Mouse (Mus musculus): ENCODE data around the gene Gm10272.
"Not testable (repeated sequence)": the region's sequence is repeated elsewhere in the genome, so short reads cannot be mapped to it uniquely, and the experiment has no call there.

Gene Gm10272

DNA sequence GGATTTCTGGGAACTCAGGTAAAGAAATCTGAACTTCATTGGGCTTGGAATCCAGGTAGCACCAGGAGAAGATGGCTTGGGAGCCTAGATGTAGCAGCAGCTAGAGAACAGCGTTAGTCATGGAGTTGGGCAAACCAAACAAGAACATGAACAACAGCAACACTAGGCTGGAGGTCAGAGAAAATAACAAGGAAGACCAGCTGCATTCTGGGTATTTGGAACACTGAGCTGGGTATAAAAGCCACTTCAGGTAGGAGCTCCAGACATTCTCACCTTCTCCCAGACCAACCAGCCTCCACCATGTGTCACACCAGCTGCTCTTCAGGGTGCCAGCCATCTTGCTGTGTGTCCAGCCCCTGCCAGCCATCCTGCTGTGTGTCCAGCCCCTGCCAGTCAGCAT, at the start of gene Gm10272:
Gene Gm10272, plus strand, starts transcription at position 301 of the 400 bp plus-strand sequence.
- DNase-seq (ENCODE audit: extremely low spot score, low read depth, low spot score): no peak

DNA sequence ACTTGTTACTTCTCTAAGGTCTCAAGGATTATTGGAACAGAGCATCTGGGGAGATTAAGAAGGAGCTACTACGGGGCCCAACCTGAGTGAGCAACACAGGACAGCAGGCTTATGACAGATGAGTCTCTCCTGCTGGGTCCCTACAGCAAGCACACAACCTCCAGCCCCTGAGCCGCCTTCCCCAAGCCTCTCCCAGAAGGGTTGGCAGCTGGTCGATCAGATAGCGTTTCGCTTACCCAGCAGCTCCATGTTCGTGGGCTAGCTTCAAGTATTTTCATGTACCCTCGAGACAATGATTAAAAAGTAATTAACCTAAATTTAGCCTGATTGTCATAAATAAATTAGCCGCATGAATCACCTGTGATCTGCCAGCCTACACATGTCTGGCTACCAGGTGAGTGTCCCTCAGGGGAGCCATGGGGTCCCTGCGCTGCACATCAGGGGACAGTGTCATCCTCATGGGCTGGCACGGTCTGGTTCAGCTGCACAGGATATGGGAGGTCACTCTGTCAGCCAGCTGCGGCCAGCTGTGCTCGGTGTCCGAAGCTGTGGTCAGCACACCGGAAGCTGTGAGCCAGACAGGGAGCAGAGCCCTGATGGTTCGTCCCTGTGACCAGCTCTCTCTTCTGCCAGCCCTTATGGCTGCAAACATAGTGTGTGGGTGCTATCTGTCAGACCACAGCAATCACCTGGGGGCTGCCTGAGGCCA, 48.0 kb upstream of the Gm10272 start:
- DNase-seq (ENCODE audit: extremely low spot score, low read depth, low spot score): no peak

DNA sequence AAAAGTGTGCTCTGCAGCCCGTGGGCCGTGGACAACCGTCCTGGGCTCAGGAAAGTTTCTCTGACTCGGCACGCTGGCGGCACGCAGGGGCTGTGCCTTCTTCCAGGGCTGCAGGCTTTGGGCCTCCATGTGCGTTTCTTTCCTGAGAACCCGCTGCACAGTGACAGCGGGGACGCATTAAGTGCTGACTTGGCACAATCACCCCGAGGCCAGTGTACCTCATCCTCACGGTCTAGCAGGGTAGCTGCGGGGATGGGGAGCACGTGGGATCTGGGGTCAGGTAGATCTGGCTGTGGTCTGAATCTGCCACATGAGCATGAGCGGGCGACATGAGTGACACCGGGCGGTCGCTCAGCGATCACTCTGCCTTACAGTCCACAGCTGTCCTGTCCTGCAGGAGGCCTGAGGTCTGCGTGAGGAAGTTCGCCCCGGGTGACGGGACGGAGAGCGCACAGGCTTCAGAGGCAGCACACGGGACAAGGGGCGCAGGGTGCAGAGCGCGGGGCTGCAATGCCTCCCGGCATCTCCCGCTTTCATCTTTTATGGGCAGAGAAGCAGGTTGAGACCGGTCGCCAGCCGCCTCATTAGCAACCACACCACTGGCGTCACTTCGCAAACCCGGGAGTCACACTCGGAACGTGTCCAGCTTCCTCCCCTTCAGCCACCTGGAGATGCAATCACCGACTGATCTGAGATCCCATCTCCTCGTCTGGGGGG, 42.3 kb upstream of the Gm10272 start:
- no peak for DNase-seq (ENCODE audit: extremely low spot score, low read depth, low spot score)

DNA sequence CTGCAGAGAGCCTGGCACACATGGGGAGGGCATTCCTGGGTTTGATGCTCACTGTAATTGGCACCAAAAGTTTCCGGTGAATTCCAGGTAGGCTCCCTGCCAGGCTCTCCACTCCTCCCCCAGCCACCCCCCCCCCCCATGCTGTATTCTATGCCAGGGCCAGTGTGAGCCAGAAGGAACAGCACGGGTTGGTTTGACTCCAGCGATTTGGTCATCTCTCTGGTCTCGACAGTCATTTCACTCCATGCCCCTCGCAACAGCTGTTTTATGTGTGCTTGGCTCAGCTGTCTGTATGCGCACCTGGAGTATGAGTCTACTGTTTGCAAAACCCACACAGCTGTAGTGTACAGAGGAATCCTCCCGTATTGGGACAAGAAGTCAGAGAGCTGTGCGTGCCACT, 40.1 kb upstream of the Gm10272 start:
- DNase-seq (ENCODE audit: extremely low spot score, low read depth, low spot score): no peak

DNA sequence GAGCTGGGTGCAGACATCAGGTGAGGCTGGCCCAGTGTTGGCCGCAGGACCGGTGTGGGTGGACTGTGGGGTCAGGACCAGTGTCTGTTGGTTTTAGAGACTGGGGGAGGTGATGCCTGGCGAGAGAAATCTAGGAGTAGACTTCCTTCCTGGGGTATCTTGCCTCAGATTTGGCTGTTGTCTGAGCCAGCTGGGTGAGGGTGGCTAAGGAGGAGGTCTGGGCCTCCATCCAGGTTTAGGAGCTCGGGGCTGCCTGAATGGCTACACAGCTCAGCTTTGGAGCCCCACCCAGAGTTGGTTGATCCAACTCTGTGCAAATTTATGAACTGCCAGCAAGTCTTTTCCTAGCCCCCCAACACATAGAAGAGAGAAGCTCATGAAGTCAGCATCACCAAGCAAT, 39.0 kb upstream of the Gm10272 start:
- DNase-seq (ENCODE audit: extremely low spot score, low read depth, low spot score): no peak

DNA sequence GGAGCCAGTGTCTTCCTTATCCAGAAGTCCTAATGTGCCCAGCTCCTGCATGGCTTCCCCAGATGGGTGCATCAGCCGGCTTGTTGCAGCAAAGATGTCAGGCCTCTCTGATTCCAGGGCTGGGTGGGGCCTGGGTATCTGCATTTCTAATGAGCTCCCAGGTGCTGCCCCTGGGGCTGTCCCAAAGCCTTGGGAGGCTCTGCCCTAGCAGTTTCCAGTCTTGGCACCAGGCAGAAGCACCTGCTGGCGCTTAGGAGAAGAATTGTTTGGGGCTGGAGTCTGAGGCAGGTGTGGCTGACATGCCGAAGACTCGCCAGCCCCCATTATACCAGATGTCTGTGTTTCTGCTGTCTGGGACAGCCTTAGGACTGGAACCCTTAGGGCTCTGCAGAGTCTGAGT, 35.7 kb upstream of the Gm10272 start:
- no peak for DNase-seq (ENCODE audit: extremely low spot score, low read depth, low spot score)

DNA sequence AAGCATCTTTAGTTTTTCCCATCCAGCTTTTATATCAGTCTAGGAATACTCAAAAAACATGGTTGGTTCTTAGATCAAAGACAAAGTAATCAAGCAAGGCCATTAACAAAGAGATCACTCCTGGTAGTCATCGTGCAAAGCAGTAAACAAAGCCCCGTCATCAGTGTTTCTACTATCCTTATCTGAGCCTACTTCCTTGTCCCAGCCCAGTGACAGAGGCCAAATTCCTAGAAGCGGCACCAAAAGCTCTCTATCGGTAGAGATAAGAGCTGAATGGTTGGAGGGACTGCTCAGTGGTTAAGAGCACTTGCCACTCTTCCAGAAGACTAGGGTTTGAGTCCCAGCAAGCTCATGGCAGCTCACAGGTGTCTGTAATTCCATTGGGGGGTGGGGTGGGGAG, 34.9 kb upstream of the Gm10272 start:
- no peak for DNase-seq (ENCODE audit: extremely low spot score, low read depth, low spot score)

DNA sequence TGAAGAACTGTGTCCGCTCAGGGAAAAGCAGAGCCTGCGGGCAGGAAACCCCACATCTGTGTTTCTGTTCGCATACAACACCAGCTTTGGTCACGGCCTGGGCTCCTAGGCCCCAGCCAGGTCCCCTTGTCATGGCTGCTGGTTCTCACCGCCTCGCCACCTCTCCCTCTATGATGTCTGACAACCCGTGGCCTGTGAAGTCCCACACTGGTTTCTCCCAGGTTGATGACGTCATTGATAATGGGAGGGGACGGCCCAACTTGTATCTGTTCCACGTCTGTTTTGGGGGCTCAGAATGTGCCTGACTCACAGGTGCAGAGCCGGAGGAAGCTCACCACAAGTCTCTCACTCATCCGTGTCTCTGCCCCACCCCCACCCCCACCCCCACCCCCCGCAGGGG, 32.7 kb upstream of the Gm10272 start:
- DNase-seq (ENCODE audit: extremely low spot score, low read depth, low spot score): no peak

DNA sequence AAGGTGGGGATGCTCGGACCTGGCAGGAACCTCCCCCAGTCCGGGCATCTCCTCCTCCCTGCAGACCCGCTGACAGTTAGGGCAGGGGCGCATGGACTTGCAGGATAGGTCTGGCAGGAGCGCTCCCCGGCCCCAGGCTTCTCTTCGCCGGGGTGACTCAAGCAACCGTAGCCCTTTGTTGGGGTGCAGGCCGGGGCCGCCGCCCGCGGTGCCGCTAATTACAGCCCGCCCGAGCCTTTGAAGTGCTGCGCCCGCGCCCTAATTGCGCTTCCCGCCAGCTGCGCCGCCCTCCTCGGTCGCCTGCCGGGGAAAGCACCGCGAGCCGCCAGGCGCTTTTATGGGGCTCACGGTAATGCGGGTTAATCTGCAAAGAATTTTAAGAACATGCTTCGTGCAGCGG, 28.9 kb upstream of the Gm10272 start:
- DNase-seq (ENCODE audit: extremely low spot score, low read depth, low spot score): no peak

DNA sequence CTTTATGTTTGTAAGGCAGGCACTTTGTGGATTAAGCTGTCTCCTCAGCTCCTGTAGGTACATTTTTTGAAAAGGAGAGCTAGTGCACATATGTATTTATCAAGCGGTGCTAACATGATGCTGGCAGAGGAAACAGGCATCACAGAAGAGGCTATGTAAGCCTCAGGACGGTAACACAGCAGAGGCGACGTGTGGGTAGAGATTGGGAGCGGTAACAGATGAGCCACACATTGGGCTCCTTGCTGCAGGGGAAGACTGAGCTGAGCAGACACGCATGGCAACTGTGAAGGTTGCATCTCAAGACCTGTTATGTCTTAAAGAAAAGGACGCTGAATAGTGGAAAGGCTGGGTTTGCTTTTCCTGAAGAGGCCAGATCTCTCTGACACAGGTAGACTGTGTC, 23.4 kb upstream of the Gm10272 start:
- DNase-seq (ENCODE audit: extremely low spot score, low read depth, low spot score): no peak

DNA sequence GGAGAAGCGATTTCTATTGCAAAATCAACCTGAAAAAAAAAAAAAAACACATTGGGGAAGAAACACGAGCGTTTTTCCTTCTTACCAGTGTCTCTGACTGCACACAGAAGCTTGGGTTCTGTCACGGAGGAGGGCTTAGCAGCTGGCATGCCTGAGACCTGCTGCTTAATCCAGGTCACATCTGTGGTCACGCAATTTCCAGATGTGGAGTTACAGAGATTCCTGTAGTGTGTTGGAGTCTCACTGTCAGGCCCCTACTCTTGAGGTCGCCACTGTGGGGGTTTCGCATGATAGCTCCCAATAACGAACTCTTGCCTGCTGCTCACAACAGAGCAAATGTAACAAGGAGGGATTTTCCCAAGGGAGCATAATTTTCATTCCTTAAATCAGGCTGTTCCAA, 22.2 kb upstream of the Gm10272 start:
- no peak for DNase-seq (ENCODE audit: extremely low spot score, low read depth, low spot score)

DNA sequence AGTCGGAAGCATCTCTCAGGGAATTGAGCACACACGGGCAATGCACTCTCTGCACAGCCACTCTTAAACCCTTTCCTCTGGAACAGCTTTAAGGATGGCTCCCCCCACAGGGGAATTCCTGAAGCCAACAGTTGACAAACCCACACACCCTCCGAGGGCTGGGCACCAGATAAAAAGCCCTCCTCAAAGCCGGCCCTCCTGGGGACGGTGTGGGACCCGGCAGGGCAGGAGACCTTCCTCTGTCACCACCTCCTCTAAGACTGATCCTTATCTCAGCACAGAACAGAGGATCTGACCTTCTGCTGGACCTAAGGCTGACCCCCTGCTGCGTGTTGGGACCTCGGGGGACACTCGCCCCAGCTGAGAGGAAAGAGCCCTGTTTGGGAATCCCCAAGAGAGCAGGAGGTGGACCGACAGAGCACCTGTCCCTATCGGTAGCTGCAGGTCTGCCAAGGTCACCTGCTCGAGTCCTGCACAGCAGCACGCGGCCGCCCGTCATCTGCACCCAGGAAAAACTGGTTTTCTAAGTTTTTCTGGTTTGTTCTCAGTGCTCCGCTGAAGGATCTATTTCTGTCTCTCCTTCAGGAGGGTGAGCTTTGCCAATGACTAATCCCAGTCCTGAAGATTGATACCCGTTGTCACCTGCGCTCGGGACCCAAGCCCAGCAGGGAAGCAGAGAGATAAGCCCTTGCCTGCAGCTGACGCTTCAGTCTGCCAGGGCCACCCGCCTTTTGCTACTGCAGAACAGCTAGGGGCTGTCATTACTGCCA, 20.3 kb upstream of the Gm10272 start, which contains the start of gene Tspear:
Gene Tspear, plus strand, starts transcription at position 675 of the 770 bp plus-strand sequence.
- DNase-seq (ENCODE audit: extremely low spot score, low read depth, low spot score): no peak

DNA sequence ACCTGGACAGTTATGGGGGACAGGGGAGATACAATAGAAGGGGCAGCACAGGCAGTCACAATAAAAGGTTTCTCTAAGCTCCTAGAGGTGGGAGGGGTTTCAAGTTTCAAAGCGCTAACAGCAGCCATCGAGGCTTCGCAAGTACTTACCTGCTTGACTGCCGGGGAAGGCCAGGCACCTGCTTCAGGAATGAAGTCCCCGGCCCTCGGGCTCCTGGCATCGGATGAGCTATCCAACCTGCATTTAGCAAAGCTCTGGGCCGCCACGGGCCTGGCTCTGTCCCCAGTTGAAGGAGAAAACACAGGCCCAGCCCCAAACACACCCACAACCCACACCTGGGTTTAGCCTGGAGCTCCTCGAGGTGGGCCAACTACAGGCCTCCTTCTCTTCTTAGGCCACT, 19.4 kb upstream of the Gm10272 start:
- DNase-seq (ENCODE audit: extremely low spot score, low read depth, low spot score): no peak

DNA sequence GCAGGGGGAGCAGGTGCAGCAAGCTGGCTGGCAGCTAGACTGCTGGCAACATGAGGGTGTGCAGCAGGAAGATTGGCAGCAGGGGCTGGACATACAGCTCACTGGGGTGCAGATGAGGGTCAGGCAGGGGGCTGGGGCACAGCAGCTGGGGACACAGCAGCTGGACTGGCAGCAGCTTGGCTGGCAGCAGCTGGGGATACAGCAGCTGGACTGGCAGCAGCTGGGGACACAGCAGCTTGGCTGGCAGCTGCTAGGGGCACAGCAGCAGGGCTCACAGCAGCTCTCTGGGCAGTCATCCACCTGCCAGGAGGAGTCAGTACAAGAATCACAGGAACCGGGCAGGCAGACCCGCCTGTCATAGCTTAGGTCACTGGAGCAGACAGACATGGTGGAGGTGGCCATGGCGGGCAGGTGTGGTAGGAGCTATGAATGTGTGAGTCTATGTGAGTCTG, 16.0 kb upstream of the Gm10272 start, which contains the start of gene Gm19402:
Gene Gm19402, minus strand, starts transcription at position 402 of the 452 bp plus-strand sequence.
- DNase-seq (ENCODE audit: extremely low spot score, low read depth, low spot score): not testable (repeated sequence)

DNA sequence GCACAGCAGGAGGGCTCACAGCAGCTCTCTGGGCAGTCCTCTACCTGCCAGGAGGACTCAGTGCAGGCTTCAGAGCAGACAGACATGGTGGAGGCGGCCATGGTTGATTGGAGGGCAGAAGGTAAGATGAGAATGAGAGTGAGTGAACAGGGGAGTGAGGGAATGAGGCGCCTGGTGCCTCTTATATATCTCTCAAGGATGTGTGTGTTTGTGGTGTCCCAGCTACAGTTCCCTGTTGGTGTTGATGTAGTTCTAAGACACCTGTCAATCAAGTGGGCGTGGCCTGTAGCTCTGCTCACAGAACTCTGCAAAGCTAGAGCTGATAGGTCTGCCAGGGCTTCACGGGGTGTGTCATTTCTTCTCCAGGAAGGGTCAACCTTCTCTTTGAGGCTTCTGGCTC, 9.3 kb upstream of the Gm10272 start, which contains the start of gene Gm9508:
Gene Gm9508, minus strand, starts transcription at position 101 of the 400 bp plus-strand sequence.
- DNase-seq (ENCODE audit: extremely low spot score, low read depth, low spot score): no peak

DNA sequence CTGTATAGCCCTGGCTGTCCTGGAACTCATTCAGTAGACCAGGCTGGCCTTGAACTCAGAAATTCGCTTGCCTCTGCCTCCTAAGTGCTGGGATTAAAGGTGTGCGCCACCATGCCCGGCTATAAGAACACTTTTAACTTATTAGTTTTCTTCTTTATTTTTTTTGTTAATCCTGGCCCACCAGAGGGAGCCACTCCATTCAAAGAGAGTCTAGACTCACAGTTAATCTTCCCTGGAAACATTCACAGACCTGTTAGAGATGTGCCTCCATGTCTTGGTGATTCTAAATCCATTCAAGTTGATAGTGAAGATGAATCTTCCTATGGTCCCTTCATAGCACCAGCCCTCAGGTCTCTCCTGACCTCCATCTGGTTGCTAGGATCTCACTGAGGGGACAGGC, 3.4 kb downstream of the Gm10272 start:
- DNase-seq (ENCODE audit: extremely low spot score, low read depth, low spot score): no peak

DNA sequence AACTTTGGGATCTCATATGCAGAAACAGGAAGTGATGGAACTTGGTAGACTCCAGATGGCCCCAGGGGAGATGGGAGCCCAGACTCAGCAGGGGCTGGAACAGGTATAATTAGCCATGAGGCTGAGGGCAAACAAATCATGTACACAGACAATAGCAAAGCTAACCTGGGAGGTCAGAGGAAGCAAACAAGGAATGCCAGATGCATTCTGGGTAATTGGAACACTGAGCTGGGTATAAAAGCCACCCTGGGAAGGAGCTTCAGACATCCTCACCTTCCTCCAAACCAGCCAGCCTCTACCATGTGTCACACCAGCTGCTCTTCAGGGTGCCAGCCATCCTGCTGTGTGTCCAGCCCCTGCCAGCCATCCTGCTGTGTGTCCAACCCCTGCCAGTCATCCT, 4.7 kb downstream of the Gm10272 start, which contains the start of gene Gm10024:
Gene Gm10024, plus strand, starts transcription at position 301 of the 400 bp plus-strand sequence.
- DNase-seq (ENCODE audit: extremely low spot score, low read depth, low spot score): not testable (repeated sequence)

DNA sequence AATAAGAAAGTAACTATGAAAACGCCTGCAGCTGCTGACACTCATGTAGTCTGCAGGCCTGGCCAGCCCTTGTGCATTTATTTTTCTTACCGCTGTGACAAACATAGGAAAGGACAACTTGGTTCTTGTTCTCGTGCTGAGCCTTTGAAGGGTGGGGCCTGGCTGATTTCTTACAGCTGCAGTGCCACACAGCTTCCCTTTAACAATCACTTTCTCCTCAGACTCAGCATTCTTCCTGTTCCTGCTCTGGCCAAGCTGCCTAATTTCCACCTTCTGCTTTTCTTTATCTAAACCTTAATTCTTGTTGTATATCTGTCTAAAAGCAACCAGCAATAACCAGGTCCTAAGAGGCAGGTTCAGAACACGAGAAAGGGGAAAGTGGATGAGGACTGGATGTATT, 7.3 kb downstream of the Gm10272 start:
- no peak for DNase-seq (ENCODE audit: extremely low spot score, low read depth, low spot score)

DNA sequence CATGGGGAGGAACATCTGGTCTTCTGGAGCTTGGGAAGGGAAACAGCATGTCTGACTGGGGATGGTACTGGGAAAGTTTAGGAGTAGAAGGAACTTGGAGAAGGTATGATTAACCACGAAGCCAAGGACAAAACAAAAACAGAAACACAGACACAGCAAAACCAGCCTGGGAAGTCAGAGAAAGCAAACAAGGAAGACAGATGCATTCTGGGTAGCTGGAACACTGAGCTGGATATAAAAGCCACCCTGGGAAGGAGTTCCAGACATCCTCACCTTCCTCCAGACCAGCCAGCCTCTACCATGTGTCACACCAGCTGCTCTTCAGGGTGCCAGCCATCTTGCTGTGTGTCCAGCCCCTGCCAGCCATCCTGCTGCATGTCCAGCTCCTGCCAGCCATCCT, 9.1 kb downstream of the Gm10272 start, which contains the start of gene Gm10142:
Gene Gm10142, plus strand, starts transcription at position 301 of the 400 bp plus-strand sequence.
- no peak for DNase-seq (ENCODE audit: extremely low spot score, low read depth, low spot score)

DNA sequence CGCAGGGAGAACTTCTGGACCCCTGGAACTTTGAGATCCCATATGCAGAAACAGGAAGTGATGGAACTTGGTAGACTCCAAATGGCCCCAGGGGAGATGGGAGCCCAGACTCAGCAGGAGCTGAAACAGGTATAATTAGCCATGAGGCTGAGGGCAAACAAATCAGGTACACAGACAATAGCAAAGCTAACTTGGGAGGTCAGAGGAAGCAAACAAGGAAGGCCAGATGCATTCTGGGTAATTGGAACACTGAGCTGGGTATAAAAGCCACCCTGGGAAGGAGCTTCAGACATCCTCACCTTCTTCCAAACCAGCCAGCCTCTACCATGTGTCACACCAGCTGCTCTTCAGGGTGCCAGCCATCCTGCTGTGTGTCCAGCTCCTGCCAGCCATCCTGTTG, 13.9 kb downstream of the Gm10272 start, which contains the start of gene Krtap12-1:
Gene Krtap12-1, plus strand, starts transcription at position 301 of the 400 bp plus-strand sequence.
- DNase-seq (ENCODE audit: extremely low spot score, low read depth, low spot score): not testable (repeated sequence)

DNA sequence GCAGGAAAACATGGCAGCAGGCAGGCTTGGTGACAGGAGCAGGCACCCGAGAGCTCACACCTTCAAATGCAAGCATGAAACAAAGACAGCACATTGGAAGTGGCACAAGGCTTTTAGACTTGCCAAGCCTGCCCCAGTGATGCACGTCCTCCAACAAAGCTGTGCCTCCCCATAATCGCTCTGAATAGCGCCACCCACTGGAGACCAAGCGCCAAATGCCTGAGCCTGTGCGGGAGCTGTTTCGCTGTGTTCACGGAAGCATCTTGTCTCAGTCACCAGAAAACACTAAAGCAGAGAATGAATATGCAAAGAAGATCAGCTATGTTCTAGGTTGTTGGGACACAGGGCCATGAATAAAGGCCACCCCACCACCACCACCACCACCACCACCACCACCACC, 18.4 kb downstream of the Gm10272 start:
- no peak for DNase-seq (ENCODE audit: extremely low spot score, low read depth, low spot score)

Measured in hindlimb bud, embryonic 11.5 days (tissue).